Mouse (Mus musculus) midbrain, embryonic 10.5 days (tissue): ENCODE results near the gene Eno1. TPM values are rescaled to one million over a fixed set of nuclear protein-coding genes. Genes with fewer than 3 reads are reported as not detected.

Experiments used
- DNase-seq: peaks from one replicate; pipeline ENCODE4 v3.0.0-alpha.2; 2017; ENCODE audit warnings: low spot score
- H3K27ac ChIP-seq: fragments of 300-500 bp; sonication (generic); replicated peaks from 2 replicates; pipeline ENCODE4 v1.5.1; 2016; ENCODE audit warnings: mild to moderate bottlenecking
- H3K27me3 ChIP-seq: fragments of 300-500 bp; sonication (generic); 2 replicates; pipeline ENCODE4 v1.6.1; 2016; ENCODE audit warnings: low read depth, mild to moderate bottlenecking; ENCODE audit not compliant: poor library complexity, severe bottlenecking
- H3K36me3 ChIP-seq: fragments of 300-500 bp; sonication (generic); 2 replicates; pipeline ENCODE4 v1.6.1; 2016; ENCODE audit warnings: mild to moderate bottlenecking, moderate library complexity
- H3K4me1 ChIP-seq: fragments of 300-500 bp; sonication (generic); 2 replicates; pipeline ENCODE4 v1.6.1; 2016
- H3K4me3 ChIP-seq: fragments of 300-500 bp; sonication (generic); 2 replicates; pipeline ENCODE4 v1.5.1; 2016; ENCODE audit warnings: mild to moderate bottlenecking, moderate library complexity
- H3K9me3 ChIP-seq: fragments of 300-500 bp; sonication (generic); replicated peaks from 2 replicates; pipeline ENCODE4 v1.6.1; 2016; ENCODE audit warnings: mild to moderate bottlenecking
- WGBS: fragments of 180-500 bp; shearing (Covaris S2); methylation state at CpG from one replicate; pipeline ENCODE4 v1.1.7; 2016; 5-methylcytosine and 5-hydroxymethylcytosine counted together
- polyA plus RNA-seq: library from polyadenylated mRNA; unstranded; fragments of >200 nt; fragmentation: Nextera tagmentation; extraction: Ambion mirVana; gene quantifications from 2 replicates; pipeline ENCODE4 v1.2.1, GENCODE M21; 2016

Gene Eno1
- polyA plus RNA-seq, 1 experiment from 2014 or later, result 3,331 TPM

- Histone ChIP-seq H3K27ac (no peak overlapping the region), H3K36me3 (peaks cover 90% of the 10 kb centered on the region), H3K4me1 (peaks cover 45% of the 10 kb centered on the region), H3K4me3 (no peak overlapping the region), H3K9me3 (no peaks in the 10 kb centered on the region), H3K27me3 (no peaks in the 10 kb centered on the region)
- DNase-seq, result no peak
- WGBS, result 87% methylated on average over 5 of the region's 5 CpGs
These were observed 6.2 kb downstream of the Eno1 start for GRCm38 (mm10) chr4:150242745-150243144.

GRCm38 (mm10) chr4:150245876-150246275 is 9.4 kb downstream of the Eno1 start:
- DNase-seq, result no peak
- Histone ChIP-seq H3K4me1 (peaks cover 23% of the 10 kb centered on the region), H3K27ac (no peak overlapping the region), H3K9me3 (no peaks in the 10 kb centered on the region), H3K27me3 (no peaks in the 10 kb centered on the region), H3K36me3 (peaks cover 99% of the 10 kb centered on the region), H3K4me3 (no peak overlapping the region)
- 83% methylated on average over 2 of the region's 2 CpGs for WGBS

- no peak overlapping the region for H3K27ac ChIP-seq
- H3K36me3 ChIP-seq, result peaks cover 98% of the 10 kb centered on the region
- no peaks in the 10 kb centered on the region for H3K9me3 ChIP-seq
- peaks cover 8% of the 10 kb centered on the region; the same call in 1 of the 2 replicates for H3K4me1 ChIP-seq
- WGBS, result 72% methylated on average over 5 of the region's 5 CpGs
- peak; percentile 67 for DNase-seq
- H3K27me3 ChIP-seq, result no peaks in the 10 kb centered on the region
- no peak overlapping the region for H3K4me3 ChIP-seq
These were observed 11.5 kb downstream of the Eno1 start for GRCm38 (mm10) chr4:150248009-150248408.

- no peak overlapping the region for H3K4me3 ChIP-seq
- H3K36me3 ChIP-seq, result peaks cover 91% of the 10 kb centered on the region
- H3K27me3 ChIP-seq, result no peaks in the 10 kb centered on the region
- H3K27ac ChIP-seq, result no peak overlapping the region
- no peaks in the 10 kb centered on the region for H3K9me3 ChIP-seq
- no peak for DNase-seq
- H3K4me1 ChIP-seq, result peaks cover 8% of the 10 kb centered on the region; the same call in 1 of the 2 replicates
- 86% methylated on average over 5 of the region's 5 CpGs for WGBS
These were observed 12.4 kb downstream of the Eno1 start for GRCm38 (mm10) chr4:150248917-150249316.

GRCm38 (mm10) chr4:150249731-150250270 is 13.3 kb downstream of the Eno1 start:
- Histone ChIP-seq H3K4me1 (peaks cover 8% of the 10 kb centered on the region; the same call in 1 of the 2 replicates), H3K4me3 (no peak overlapping the region), H3K36me3 (peaks cover 89% of the 10 kb centered on the region), H3K27me3 (no peaks in the 10 kb centered on the region), H3K9me3 (no peaks in the 10 kb centered on the region), H3K27ac (no peak overlapping the region)
- no peak for DNase-seq
- WGBS, result 86% methylated on average over 5 of the region's 5 CpGs

- Histone ChIP-seq H3K9me3 (no peaks in the 10 kb centered on the region), H3K36me3 (peaks cover 84% of the 10 kb centered on the region), H3K4me3 (no peak overlapping the region), H3K27me3 (no peaks in the 10 kb centered on the region), H3K4me1 (peaks cover 8% of the 10 kb centered on the region; the same call in 1 of the 2 replicates), H3K27ac (peak overlapping the region; percentile 50; the same call in 1 of the 2 replicates)
- DNase-seq, result no peak
- 55% methylated on average over 18 of the region's 18 CpGs for whole genome bisulfite sequencing
These were observed 14.3 kb downstream of the Eno1 start for GRCm38 (mm10) chr4:150250549-150251422.

GRCm38 (mm10) chr4:150254416-150254815 is 17.9 kb downstream of the Eno1 start:
- Histone ChIP-seq H3K27ac (no peak overlapping the region), H3K4me1 (peaks cover 20% of the 10 kb centered on the region), H3K36me3 (peaks cover 58% of the 10 kb centered on the region)

GRCm38 (mm10) chr4:150255181-150255580 is 18.7 kb downstream of the Eno1 start:
- whole genome bisulfite sequencing, result 90% methylated on average over 7 of the region's 7 CpGs
- DNase-seq, result no peak
- peaks cover 51% of the 10 kb centered on the region for H3K36me3 ChIP-seq

More at GRCm38 (mm10) chr4:150254416-150254815, 17.9 kb downstream of the Eno1 start:
- H3K9me3 ChIP-seq, result no peaks in the 10 kb centered on the region
- 81% methylated on average over 4 of the region's 4 CpGs for WGBS
- no peak for DNase-seq
- no peak overlapping the region for H3K4me3 ChIP-seq
- H3K27me3 ChIP-seq, result no peaks in the 10 kb centered on the region

GRCm38 (mm10) chr4:150257252-150258204 is 21.0 kb downstream of the Eno1 start:
- Histone ChIP-seq H3K27ac (peak overlapping the region; percentile 46), H3K4me1 (peaks cover 27% of the 10 kb centered on the region), H3K27me3 (no peaks in the 10 kb centered on the region), H3K4me3 (no peak overlapping the region), H3K9me3 (no peaks in the 10 kb centered on the region), H3K36me3 (peaks cover 29% of the 10 kb centered on the region)
- 58% methylated on average over 20 of the region's 20 CpGs for whole genome bisulfite sequencing
- DNase-seq, result peak; percentile 86

More at GRCm38 (mm10) chr4:150255181-150255580, 18.7 kb downstream of the Eno1 start:
- Histone ChIP-seq H3K4me3 (no peak overlapping the region), H3K4me1 (peaks cover 26% of the 10 kb centered on the region), H3K9me3 (no peaks in the 10 kb centered on the region), H3K27me3 (no peaks in the 10 kb centered on the region), H3K27ac (no peak overlapping the region)

- Histone ChIP-seq H3K27ac (peak overlapping the region; percentile 29), H3K4me1 (peaks cover 27% of the 10 kb centered on the region), H3K27me3 (no peaks in the 10 kb centered on the region), H3K9me3 (no peaks in the 10 kb centered on the region), H3K4me3 (no peak overlapping the region), H3K36me3 (peaks cover 28% of the 10 kb centered on the region)
- WGBS, result 84% methylated on average over 14 of the region's 14 CpGs
- no peak for DNase-seq
These were observed 21.9 kb downstream of the Eno1 start for GRCm38 (mm10) chr4:150258388-150258787.

- H3K4me1 ChIP-seq, result peaks cover 27% of the 10 kb centered on the region
- H3K36me3 ChIP-seq, result peaks cover 28% of the 10 kb centered on the region
- DNase-seq, result no peak
- no peak overlapping the region for H3K4me3 ChIP-seq
- H3K27me3 ChIP-seq, result no peaks in the 10 kb centered on the region
- no peaks in the 10 kb centered on the region for H3K9me3 ChIP-seq
- no peak overlapping the region for H3K27ac ChIP-seq
- WGBS, result 91% methylated on average over 7 of the region's 7 CpGs
These were observed 23.1 kb downstream of the Eno1 start for GRCm38 (mm10) chr4:150259577-150259976.

- Histone ChIP-seq H3K36me3 (peaks cover 24% of the 10 kb centered on the region), H3K9me3 (no peaks in the 10 kb centered on the region), H3K4me1 (peaks cover 27% of the 10 kb centered on the region), H3K27ac (no peak overlapping the region), H3K27me3 (no peaks in the 10 kb centered on the region), H3K4me3 (no peak overlapping the region)
- 76% methylated on average over 7 of the region's 7 CpGs for WGBS
- DNase-seq, result no peak
These were observed 23.6 kb downstream of the Eno1 start for GRCm38 (mm10) chr4:150260111-150260510.
